Mouse (Mus musculus): Measurements from ENCODE around the gene Tnfsf8.

Gene Tnfsf8

GRCm38 (mm10) chr4:63860688-63861540, at the start of gene Tnfsf8:
Gene Tnfsf8 (minus strand): TSS chr4:63861347.
- DNase-seq (ENCODE audit: low read depth), result no peak

GRCm38 (mm10) chr4:63908511-63908910, 47.4 kb upstream of the Tnfsf8 start:
- DNase-seq (ENCODE audit: low read depth), result no peak

- no peak for DNase-seq (ENCODE audit: low read depth)
Observed at GRCm38 (mm10) chr4:63907473-63907872, 46.3 kb upstream of the Tnfsf8 start.

GRCm38 (mm10) chr4:63906050-63906449, 44.9 kb upstream of the Tnfsf8 start:
- DNase-seq (ENCODE audit: low read depth), result no peak

- peak; percentile 36 for DNase-seq (ENCODE audit: low read depth)
Observed at GRCm38 (mm10) chr4:63899081-63899523, 38.0 kb upstream of the Tnfsf8 start.

GRCm38 (mm10) chr4:63897152-63897551, 36.0 kb upstream of the Tnfsf8 start:
- no peak for DNase-seq (ENCODE audit: low read depth)

- no peak for DNase-seq (ENCODE audit: low read depth)
Observed at GRCm38 (mm10) chr4:63886156-63886555, 25.0 kb upstream of the Tnfsf8 start.

GRCm38 (mm10) chr4:63876720-63877119, 15.6 kb upstream of the Tnfsf8 start:
- DNase-seq (ENCODE audit: low read depth), result no peak

GRCm38 (mm10) chr4:63875480-63875879, 14.3 kb upstream of the Tnfsf8 start:
- no peak for DNase-seq (ENCODE audit: low read depth)

- DNase-seq (ENCODE audit: low read depth), result no peak
Observed at GRCm38 (mm10) chr4:63870678-63871077, 9.5 kb upstream of the Tnfsf8 start.

- DNase-seq (ENCODE audit: low read depth), result no peak
Observed at GRCm38 (mm10) chr4:63868770-63869169, 7.6 kb upstream of the Tnfsf8 start.

- DNase-seq (ENCODE audit: low read depth), result no peak
Observed at GRCm38 (mm10) chr4:63862953-63863352, 1.8 kb upstream of the Tnfsf8 start.

GRCm38 (mm10) chr4:63862092-63862697, 1.0 kb upstream of the Tnfsf8 start:
- peak; percentile 36 for DNase-seq (ENCODE audit: low read depth)

- no peak for DNase-seq (ENCODE audit: low read depth)
Observed at GRCm38 (mm10) chr4:63860236-63860635, 911 bp downstream of the Tnfsf8 start.

- peak; percentile 87 for DNase-seq (ENCODE audit: low read depth)
Observed at GRCm38 (mm10) chr4:63859785-63860203, 1.4 kb downstream of the Tnfsf8 start.

GRCm38 (mm10) chr4:63858646-63859224, 2.4 kb downstream of the Tnfsf8 start:
- no peak for DNase-seq (ENCODE audit: low read depth)

GRCm38 (mm10) chr4:63856764-63857163, 4.4 kb downstream of the Tnfsf8 start:
- no peak for DNase-seq (ENCODE audit: low read depth)

- no peak for DNase-seq (ENCODE audit: low read depth)
Observed at GRCm38 (mm10) chr4:63853782-63854386, 7.3 kb downstream of the Tnfsf8 start.

- DNase-seq (ENCODE audit: low read depth), result no peak
Observed at GRCm38 (mm10) chr4:63850082-63850481, 11.1 kb downstream of the Tnfsf8 start.

GRCm38 (mm10) chr4:63846881-63847597, 14.1 kb downstream of the Tnfsf8 start:
- DNase-seq (ENCODE audit: low read depth), result no peak

GRCm38 (mm10) chr4:63845760-63846159, 15.4 kb downstream of the Tnfsf8 start:
- DNase-seq (ENCODE audit: low read depth), result no peak

GRCm38 (mm10) chr4:63843924-63844323, 17.2 kb downstream of the Tnfsf8 start:
- DNase-seq (ENCODE audit: low read depth), result no peak

Measured in fibroblast of lung, adult 2 months (primary cell).